Mouse (Mus musculus) cerebellum, postnatal 4 days (tissue): ENCODE results near the gene Slc6a16.

Experiments used
- DNase-seq, 2 experiments: peaks; one replicate each; pipeline ENCODE4 v3.0.0; 2022; ENCODE audit warnings: low spot score in 2 of 2, mixed read lengths in 1 of 2

Slc6a16 gene

DNA sequence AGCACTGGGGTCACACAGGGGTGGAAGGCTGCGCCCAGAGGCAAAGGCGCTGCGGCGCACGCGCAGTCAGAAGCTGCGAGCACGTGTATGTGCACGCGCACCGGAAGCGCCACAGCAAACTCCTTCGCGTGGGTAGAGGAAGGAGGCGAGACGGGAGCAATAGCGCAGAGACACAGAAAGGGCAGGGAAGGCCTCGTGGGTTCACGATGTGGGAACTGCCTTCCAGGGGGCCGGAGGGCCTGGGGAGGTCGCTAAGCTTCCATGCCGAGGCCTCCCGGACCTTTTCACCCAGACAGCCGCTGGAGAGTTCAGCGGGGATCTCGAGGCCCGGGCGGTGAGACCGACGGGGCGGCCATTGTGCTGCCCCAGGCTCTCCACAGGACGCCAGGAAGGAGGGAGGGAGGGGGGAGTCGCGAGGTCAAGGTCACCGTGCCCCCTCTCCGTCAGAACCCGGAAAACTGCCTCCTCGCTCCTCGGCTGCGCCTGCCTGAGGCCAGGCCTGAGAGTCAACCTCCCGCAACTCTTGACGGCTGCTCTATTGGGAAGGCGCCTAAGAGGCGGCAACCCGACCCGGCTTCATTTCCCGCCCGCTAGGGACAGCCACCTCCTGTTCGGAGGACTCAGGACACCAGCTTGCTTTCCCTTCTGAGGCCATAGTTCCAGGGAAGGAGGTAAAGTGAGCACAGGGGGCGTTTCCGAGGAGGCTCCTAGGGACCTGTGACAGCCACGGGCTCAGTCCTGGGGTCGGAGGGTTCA is at the start of gene Slc6a16:
TSS of gene Slc6a16 (plus strand) at position 453 of the 756 bp plus-strand sequence.
- DNase-seq: peak; percentile 45 to 58

GRCm38 (mm10) chr7:45191161-45191560 is 49.7 kb upstream of the Slc6a16 start:
- DNase-seq: no peak

GRCm38 (mm10) chr7:45191803-45192363 is 49.0 kb upstream of the Slc6a16 start:
- DNase-seq: peak in 1 of 2 experiments; percentile 56

DNA sequence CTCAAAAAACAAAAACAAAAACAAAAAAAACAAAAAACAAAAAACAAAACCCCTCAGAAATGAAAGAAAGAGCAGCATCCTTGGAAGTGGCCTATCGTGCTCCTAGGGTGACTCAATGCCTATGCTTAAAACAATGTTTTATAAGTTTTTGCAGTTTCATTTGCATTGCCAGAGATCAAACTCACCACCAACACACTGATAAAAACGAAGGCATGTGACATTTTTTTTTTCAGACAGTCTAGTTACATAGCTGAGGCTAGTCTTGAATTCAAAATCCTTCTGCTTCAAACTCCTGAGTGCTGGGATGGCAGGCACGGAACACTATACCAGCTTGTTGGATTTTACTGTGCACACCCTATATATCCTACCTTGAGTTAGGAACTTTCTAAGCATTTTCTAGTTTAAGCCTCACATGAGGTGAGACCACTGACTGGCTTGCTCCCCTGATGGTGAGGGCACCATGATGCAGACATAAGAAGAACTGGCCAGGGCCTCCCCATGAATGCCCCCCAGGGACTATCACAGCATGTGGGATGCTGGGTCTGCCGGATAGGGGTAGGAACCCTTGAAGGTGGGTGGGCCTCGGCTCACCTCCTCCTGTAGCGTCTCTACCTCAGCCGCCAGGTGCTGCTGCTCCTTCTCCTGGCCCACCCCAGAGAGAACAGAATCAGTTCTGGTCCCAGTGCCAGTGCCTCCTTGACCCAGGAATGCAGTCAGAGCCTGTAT is 48.1 kb upstream of the Slc6a16 start:
- DNase-seq: no peak

DNA sequence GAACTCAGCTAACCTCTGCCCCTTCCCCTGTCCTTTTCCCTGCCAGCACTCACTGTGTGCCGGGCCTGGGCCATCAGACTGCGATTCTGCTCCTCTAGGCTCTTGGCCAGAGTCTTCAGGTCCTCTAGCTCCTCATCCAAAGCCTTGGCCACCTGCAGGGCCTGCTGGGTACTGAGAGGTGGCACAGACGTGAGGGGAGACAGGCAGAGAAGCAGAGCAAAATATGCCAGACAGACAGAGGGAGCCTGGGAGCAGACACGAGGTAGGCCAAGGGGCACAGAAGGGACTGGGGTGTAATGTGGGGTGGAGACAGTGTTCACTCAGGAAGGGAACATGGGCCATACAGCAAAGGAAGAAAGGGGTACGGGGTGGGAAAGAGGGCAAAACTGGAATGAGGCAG is 47.5 kb upstream of the Slc6a16 start:
- no peak for DNase-seq

- DNase-seq: no peak
Measured at GRCm38 (mm10) chr7:45193871-45194785, 46.8 kb upstream of the Slc6a16 start.

- no peak for DNase-seq
Measured at GRCm38 (mm10) chr7:45195341-45196175, 45.3 kb upstream of the Slc6a16 start.

- DNase-seq: no peak
Measured at GRCm38 (mm10) chr7:45196176-45196535, 44.7 kb upstream of the Slc6a16 start.

DNA sequence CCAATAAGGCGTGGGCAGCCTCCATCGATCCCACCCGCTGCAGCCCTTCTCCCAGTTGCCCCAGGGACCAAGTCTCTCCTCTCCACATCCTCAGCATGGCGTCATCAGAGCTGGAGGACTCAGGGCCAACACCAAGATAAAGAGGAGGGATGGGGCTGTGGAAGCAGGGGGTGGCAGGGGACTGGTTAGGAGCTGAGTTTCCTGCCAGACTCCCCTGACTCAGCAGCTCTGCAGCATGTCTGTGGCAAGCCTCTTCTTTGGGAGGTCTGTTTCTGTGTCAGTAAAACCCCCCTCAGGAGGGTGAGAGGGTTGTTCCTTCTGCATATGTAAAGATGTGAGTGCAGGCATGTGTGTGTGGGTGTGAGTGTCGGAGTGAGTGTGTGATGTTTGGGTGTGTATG is 43.9 kb upstream of the Slc6a16 start:
- DNase-seq: no peak

- DNase-seq: peak; percentile 62 to 81
Measured at GRCm38 (mm10) chr7:45198435-45198834, 42.5 kb upstream of the Slc6a16 start.

GRCm38 (mm10) chr7:45198961-45199360 is 41.9 kb upstream of the Slc6a16 start:
- no peak for DNase-seq

DNA sequence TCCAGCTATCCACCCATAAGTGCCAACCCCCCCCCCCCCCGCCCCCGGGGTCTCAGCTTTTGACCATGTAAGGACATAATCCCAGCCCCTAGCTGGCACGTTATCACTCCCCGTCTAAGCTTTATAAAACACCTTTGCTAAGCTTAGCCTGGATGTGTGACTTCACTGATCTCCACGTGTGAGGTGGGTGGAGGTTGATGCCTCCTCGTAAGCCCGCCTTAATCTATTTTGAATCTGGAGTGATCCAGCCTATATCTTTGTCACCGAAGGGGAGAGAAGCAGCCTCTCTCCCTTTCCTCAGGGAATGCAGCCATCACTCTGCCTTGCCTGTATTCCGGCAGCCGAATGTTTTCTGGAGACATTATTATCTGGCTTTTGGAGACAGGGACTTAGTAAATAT is 38.2 kb upstream of the Slc6a16 start:
- no peak for DNase-seq

DNA sequence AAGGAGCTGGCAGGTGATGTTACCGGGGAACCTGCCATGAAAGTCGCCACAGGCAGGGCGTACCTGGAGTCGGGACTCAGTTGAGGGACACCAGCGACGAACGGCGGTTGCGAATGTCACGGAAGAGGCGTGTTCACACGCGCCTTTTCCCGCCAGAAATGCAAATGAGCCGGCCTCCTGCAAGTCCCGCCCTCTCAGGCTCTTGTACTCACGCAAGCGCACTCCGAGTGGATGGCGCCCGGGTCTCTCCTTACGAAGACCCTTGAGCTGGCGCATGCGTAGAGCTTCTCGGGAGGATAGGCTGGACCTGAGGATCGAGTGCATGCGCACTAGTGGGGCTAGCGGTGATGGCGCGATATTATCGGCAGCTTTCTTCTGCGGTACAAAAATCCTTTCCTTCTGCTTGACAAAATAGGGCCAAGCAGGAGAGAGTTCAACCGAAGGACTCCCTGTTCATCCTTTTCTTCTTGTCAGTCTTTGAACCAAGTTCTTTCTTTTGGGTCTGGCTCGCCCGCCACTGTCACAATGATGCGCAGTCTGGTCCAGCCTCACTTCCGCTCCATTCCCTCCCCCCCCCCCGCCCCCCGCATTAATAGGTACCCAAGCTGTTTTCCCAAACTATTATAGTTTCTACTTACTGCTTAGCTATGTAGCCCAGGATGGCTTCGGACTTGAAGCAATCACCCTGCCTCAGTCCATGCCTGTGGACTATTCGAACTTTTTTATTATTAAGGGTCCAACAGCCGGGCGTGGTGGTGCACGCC is 36.3 kb upstream of the Slc6a16 start, which contains the start of gene Ccdc155:
TSS of gene Ccdc155 (minus strand) at position 513 of the 764 bp plus-strand sequence.
- peak; percentile 80 to 91 for DNase-seq

DNA sequence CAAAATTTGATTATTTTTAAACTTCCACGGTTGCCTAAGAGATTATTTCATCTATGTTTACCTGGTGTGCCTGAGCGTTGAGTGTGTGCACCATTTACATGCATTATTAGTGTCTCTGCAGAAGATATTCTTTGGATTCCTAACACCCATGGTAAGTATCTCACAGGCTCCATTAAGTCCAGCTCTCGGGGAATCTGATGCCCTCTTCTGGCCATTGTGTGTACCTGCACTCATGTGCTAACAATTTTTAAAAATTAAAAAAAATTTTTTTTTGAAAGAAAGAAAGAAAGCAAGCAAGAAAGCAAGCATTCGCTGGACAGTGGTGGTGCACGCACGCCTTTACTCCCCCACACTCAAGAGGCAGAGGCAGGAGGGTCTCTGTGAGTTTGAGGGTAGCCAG is 32.6 kb upstream of the Slc6a16 start:
- DNase-seq: no peak

DNA sequence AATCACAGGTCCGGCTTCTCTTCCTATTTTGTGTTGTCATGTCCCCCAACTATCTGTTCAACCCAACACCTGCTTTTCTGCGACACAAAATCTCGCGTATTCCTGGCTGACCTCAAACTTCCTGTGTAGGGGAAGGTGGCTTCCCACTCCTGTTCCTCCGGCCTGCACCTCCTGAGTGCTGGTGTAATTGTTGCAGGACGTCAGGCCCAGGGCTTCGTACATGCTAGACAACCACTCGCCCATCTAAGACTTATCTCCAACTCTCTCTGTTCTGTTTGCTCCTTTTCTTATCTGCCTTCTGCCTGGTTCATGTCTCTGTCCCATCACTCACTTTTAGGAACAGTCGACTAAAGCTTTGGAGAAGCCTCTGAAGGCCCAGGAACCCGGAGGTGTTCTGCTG is 29.8 kb upstream of the Slc6a16 start:
- no peak for DNase-seq

- DNase-seq: no peak
Measured at GRCm38 (mm10) chr7:45211851-45212251, 29.0 kb upstream of the Slc6a16 start, which contains the start of gene Dkkl1. Dkkl1 (minus strand) TSS chr7:45212147.

- DNase-seq: no peak
Measured at GRCm38 (mm10) chr7:45212356-45212755, 28.5 kb upstream of the Slc6a16 start.

GRCm38 (mm10) chr7:45213708-45214107 is 27.2 kb upstream of the Slc6a16 start:
- DNase-seq: no peak

GRCm38 (mm10) chr7:45215673-45216441 is 25.0 kb upstream of the Slc6a16 start, which contains the start of gene Tead2:
Tead2 (plus strand) TSS chr7:45215753.
- DNase-seq: peak in 1 of 2 experiments; percentile 48
